Mouse (Mus musculus) embryonic facial prominence, embryonic 14.5 days (tissue): ENCODE data around the gene Rhebl1. TPM values are rescaled to one million over a fixed set of nuclear protein-coding genes. Genes with fewer than 3 reads are reported as not detected.
A peak's percentile ranks its signal among the peaks of the same experiment; 100 is the strongest.

Experiments
- ATAC-seq: fragments of 200-750 bp; cut with Nextera tagmentation; 2 replicates; pipeline ENCODE4 v1.8.0; 2017; ENCODE audit warnings: low read depth, moderate number of reproducible peaks, moderate TSS enrichment
- DNase-seq: peaks from one replicate; pipeline ENCODE4 v3.0.0-alpha.2; 2015; ENCODE audit warnings: low spot score
- H3K27ac ChIP-seq: fragments of 300-500 bp; sonication (generic); replicated peaks from 2 replicates; pipeline ENCODE4 v1.5.1; 2014; ENCODE audit warnings: low read depth, mild to moderate bottlenecking, low read length, moderate library complexity
- H3K27me3 ChIP-seq: fragments of 300-500 bp; sonication (generic); replicated peaks from 2 replicates; pipeline ENCODE4 v1.6.1; 2014; ENCODE audit warnings: low read length; ENCODE audit not compliant: control insufficient read depth, insufficient read depth
- H3K36me3 ChIP-seq: fragments of 300-500 bp; sonication (generic); 2 replicates; pipeline ENCODE4 v1.6.1; 2014; ENCODE audit warnings: low read length, mixed read lengths; ENCODE audit not compliant: control insufficient read depth, insufficient read depth
- H3K4me1 ChIP-seq: fragments of 300-500 bp; sonication (generic); 2 replicates; pipeline ENCODE4 v1.6.1; 2014; ENCODE audit warnings: antibody characterized with exemption, low read length; ENCODE audit not compliant: control insufficient read depth, insufficient read depth
- H3K4me2 ChIP-seq: fragments of 300-500 bp; sonication (generic); 2 replicates; pipeline ENCODE4 v1.6.1; 2014; ENCODE audit warnings: low read depth, mild to moderate bottlenecking, low read length, moderate library complexity, mixed read lengths
- H3K4me3 ChIP-seq: fragments of 300-500 bp; sonication (generic); 2 replicates; pipeline ENCODE4 v1.5.1; 2014; ENCODE audit warnings: low read depth, mild to moderate bottlenecking, low read length
- H3K9ac ChIP-seq: fragments of 300-500 bp; sonication (generic); 2 replicates; pipeline ENCODE4 v1.6.1; 2014; ENCODE audit warnings: low read depth, mild to moderate bottlenecking, low read length, moderate library complexity, mixed read lengths
- H3K9me3 ChIP-seq: fragments of 300-500 bp; sonication (generic); 2 replicates; pipeline ENCODE4 v1.6.1; 2016; ENCODE audit warnings: low read length; ENCODE audit not compliant: control insufficient read depth
- WGBS: fragments of 180-500 bp; shearing (Covaris S2); extraction: QIAGEN DNeasy Blood & Tissue Kit; methylation state at CpG from one replicate; pipeline ENCODE4 v1.1.7; 2014; 5-methylcytosine and 5-hydroxymethylcytosine counted together
- polyA plus RNA-seq: library from polyadenylated mRNA; unstranded; fragments of >200 nt; fragmentation: Nextera tagmentation; extraction: Ambion mirVana; gene quantifications from 2 replicates; pipeline ENCODE4 v1.2.1, GENCODE M21; 2014

Rhebl1 gene
- polyA plus RNA-seq, 1 experiment from 2014 or later, result 8.4 TPM

- 94% methylated on average over 30 of the region's 30 CpGs for WGBS
- Histone ChIP-seq H3K27ac (no peak overlapping the region), H3K4me2 (no peak overlapping the region), H3K36me3 (peaks cover 100% of the 10 kb centered on the region), H3K4me1 (no peaks in the 10 kb centered on the region), H3K9me3 (no peaks in the 10 kb centered on the region), H3K4me3 (no peak overlapping the region), H3K27me3 (no peaks in the 10 kb centered on the region), H3K9ac (no peak overlapping the region)
- no peak for ATAC-seq
- DNase-seq, result no peak
Observed at GRCm38 (mm10) chr15:98839671-98840585, 54.4 kb downstream of the Rhebl1 start.

GRCm38 (mm10) chr15:98839161-98839560, 55.2 kb downstream of the Rhebl1 start:
- DNase-seq (no peak), ATAC-seq (no peak)
- Histone ChIP-seq H3K27me3 (no peaks in the 10 kb centered on the region), H3K36me3 (peaks cover 100% of the 10 kb centered on the region), H3K9me3 (no peaks in the 10 kb centered on the region), H3K9ac (no peak overlapping the region), H3K4me3 (no peak overlapping the region), H3K4me2 (no peak overlapping the region), H3K27ac (no peak overlapping the region), H3K4me1 (no peaks in the 10 kb centered on the region)
- 93% methylated on average over 14 of the region's 14 CpGs for WGBS

- Histone ChIP-seq H3K4me2 (no peak overlapping the region), H3K4me1 (no peaks in the 10 kb centered on the region), H3K4me3 (no peak overlapping the region), H3K36me3 (peaks cover 100% of the 10 kb centered on the region), H3K9ac (no peak overlapping the region), H3K9me3 (no peaks in the 10 kb centered on the region), H3K27ac (no peak overlapping the region), H3K27me3 (no peaks in the 10 kb centered on the region)
- 76% methylated on average over 4 of the region's 4 CpGs for WGBS
- ATAC-seq (no peak), DNase-seq (no peak)
Observed at GRCm38 (mm10) chr15:98837743-98838103, 56.6 kb downstream of the Rhebl1 start.

- no peak for ATAC-seq
- WGBS, result 92% methylated on average over 21 of the region's 21 CpGs
- H3K4me3 ChIP-seq, result no peak overlapping the region
- H3K4me1 ChIP-seq, result no peaks in the 10 kb centered on the region
- no peak overlapping the region for H3K4me2 ChIP-seq
- H3K9ac ChIP-seq, result no peak overlapping the region
- no peak for DNase-seq
- H3K9me3 ChIP-seq, result no peaks in the 10 kb centered on the region
- no peaks in the 10 kb centered on the region for H3K27me3 ChIP-seq
- H3K27ac ChIP-seq, result no peak overlapping the region
- H3K36me3 ChIP-seq, result peaks cover 97% of the 10 kb centered on the region
Observed at GRCm38 (mm10) chr15:98837006-98837742, 57.2 kb downstream of the Rhebl1 start.

- 90% methylated on average over 14 of the region's 14 CpGs for WGBS
- DNase-seq, result no peak
- H3K4me3 ChIP-seq, result no peak overlapping the region
Observed at GRCm38 (mm10) chr15:98835291-98835690, 59.0 kb downstream of the Rhebl1 start.

GRCm38 (mm10) chr15:98834059-98834458, 60.3 kb downstream of the Rhebl1 start:
- Histone ChIP-seq H3K36me3 (peaks cover 66% of the 10 kb centered on the region), H3K4me1 (peaks cover 9% of the 10 kb centered on the region; the same call in 1 of the 2 replicates), H3K9ac (no peak overlapping the region), H3K4me3 (no peak overlapping the region), H3K27me3 (no peaks in the 10 kb centered on the region), H3K27ac (no peak overlapping the region), H3K9me3 (no peaks in the 10 kb centered on the region), H3K4me2 (no peak overlapping the region)
- ATAC-seq, result no peak
- 90% methylated on average over 9 of the region's 13 CpGs for WGBS
- no peak for DNase-seq

More at GRCm38 (mm10) chr15:98835291-98835690, 59.0 kb downstream of the Rhebl1 start:
- Histone ChIP-seq H3K36me3 (peaks cover 78% of the 10 kb centered on the region), H3K27ac (no peak overlapping the region), H3K4me2 (no peak overlapping the region), H3K9me3 (no peaks in the 10 kb centered on the region), H3K4me1 (0 out of 2 replicates have a peak, but pooled peaks cover 4% of the 10 kb centered on the region), H3K9ac (no peak overlapping the region), H3K27me3 (no peaks in the 10 kb centered on the region)
- no peak for ATAC-seq

GRCm38 (mm10) chr15:98833281-98833680, 61.1 kb downstream of the Rhebl1 start:
- Histone ChIP-seq H3K36me3 (peaks cover 61% of the 10 kb centered on the region), H3K27ac (no peak overlapping the region), H3K9ac (no peak overlapping the region), H3K27me3 (no peaks in the 10 kb centered on the region), H3K9me3 (no peaks in the 10 kb centered on the region), H3K4me2 (no peak overlapping the region), H3K4me3 (no peak overlapping the region), H3K4me1 (peaks cover 9% of the 10 kb centered on the region; the same call in 1 of the 2 replicates)
- DNase-seq, result no peak
- WGBS, result 83% methylated on average over 11 of the region's 11 CpGs
- ATAC-seq, result no peak

GRCm38 (mm10) chr15:98832161-98833058, 61.9 kb downstream of the Rhebl1 start:
- peak overlapping the region; percentile 65 for H3K4me2 ChIP-seq
- DNase-seq (peak; percentile 13), ATAC-seq (no peak)
- H3K36me3 ChIP-seq, result peaks cover 58% of the 10 kb centered on the region
- peak overlapping the region; percentile 77; the same call in 1 of the 2 replicates for H3K4me3 ChIP-seq
- 60% methylated on average over 12 of the region's 12 CpGs for WGBS
- H3K27ac ChIP-seq, result peak overlapping the region; percentile 98
- H3K9ac ChIP-seq, result no peak overlapping the region
- no peaks in the 10 kb centered on the region for H3K9me3 ChIP-seq
- H3K27me3 ChIP-seq, result no peaks in the 10 kb centered on the region
- H3K4me1 ChIP-seq, result peaks cover 9% of the 10 kb centered on the region; the same call in 1 of the 2 replicates
